Mouse (Mus musculus) CH12.LX (cell line): Measurements from ENCODE around the gene Fn3k.

Experiments used
- CTCF ChIP-seq, 2 experiments: IDR thresholded peaks in 1 of 2; conservative IDR thresholded peaks in 1 of 2; 2 replicates each; pipeline ENCODE4 v1.5.1; 2011 to 2012; ENCODE audit warnings: low read depth in 2 of 2, low read length in 2 of 2, improper control_type of control experiment in 1 of 2, inconsistent platforms in 1 of 2, mild to moderate bottlenecking in 1 of 2, moderate library complexity in 1 of 2
- MYC ChIP-seq: IDR thresholded peaks from 2 replicates; pipeline ENCODE4 v1.6.1; 2011; ENCODE audit warnings: low read depth, mild to moderate bottlenecking, improper control_type of control experiment, low read length
- TCF12 ChIP-seq: IDR thresholded peaks from 2 replicates; pipeline ENCODE4 v1.6.1; 2014; ENCODE audit warnings: low read depth, mild to moderate bottlenecking, inconsistent platforms, low read length, improper control_type of control experiment
- UBTF ChIP-seq: IDR thresholded peaks from 2 replicates; pipeline ENCODE4 v1.6.1; 2012; ENCODE audit warnings: low read depth, mild to moderate bottlenecking, inconsistent platforms, low read length, improper control_type of control experiment, moderate library complexity

- no peak for TF ChIP-seq TCF12
- TF ChIP-seq MYC: no peak
- no peak for TF ChIP-seq UBTF
- no peak for TF ChIP-seq CTCF (conservative IDR thresholded peaks at IDR 0.05 in 1 of 2, IDR thresholded peaks at IDR 0.05 in 1 of 2; ENCODE audit: low read depth in 2 of 2, low read length in 2 of 2)
These were observed 6.9 kb downstream of the Fn3k start for GRCm38 (mm10) chr11:121441653-121442052.
